Mouse (Mus musculus) cerebellum, adult 11-12 months (tissue): ENCODE measurements around the gene Lrrc8d.

Experiments used
- DNase-seq: peaks from one replicate; pipeline ENCODE4 v3.0.0; 2022

Gene Lrrc8d

DNA sequence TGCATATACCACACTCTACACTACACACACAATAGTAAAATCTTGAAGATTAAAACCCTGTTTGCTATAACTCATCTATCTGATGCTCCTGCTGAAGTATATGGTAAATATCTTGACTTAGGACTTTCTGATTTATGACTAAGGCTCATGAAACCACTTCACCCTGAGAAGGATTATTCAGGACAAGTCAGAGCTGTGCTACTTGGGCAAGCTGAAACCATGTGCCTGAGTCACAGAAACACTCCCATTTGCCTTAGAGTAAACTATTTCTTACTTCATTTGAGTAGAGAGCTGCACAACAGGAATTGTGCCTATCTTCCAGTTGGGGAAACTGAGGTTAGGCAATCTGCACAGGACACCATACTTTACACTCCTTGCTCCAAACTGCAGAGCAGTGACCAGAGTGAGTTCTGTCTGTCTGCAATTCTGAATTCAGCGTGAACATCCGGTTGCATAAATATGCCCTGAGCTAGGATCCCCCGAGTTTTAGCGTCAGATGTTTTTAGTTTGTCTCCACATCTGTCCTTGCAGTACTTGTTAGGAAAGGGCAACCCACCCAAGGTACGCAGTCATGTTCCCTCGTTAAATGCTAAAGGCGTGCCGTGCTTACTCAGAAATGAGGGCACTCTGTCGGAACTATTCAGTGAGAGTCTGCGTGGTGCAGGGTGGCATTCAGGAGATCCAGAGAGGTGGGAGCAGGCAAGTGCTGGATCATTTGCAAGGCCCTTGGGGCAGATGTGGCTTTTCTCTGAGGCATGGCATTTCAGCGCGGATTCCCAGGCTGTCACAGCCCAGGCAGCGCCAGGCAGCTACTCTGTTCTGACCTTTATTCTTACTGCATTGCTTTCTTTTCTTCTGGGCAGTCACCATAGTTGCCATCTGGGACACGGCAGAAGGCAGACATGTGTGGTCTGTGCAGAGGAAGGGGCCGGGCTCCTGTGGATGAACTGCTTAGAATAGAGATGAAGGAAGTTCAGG is 123.0 kb downstream of the Lrrc8d start:
- no peak for DNase-seq

DNA sequence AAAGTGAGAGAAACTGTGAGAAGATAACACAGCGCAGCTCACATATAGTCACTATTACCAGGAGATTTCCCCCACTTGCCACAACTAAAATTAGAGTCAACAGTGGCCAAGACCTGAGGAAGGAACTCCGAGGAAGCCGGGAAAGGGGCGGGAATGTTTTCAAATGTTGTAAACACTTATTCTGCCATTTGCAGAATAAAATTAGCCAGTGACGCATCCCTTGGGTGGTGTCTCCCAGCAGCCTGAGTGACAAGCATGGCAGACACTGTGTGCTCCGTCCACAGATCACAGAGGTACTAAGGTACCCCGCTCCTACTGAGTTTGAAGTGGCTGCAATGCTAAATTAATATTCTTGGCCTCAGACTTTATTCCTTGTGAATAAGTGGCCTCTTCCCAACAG is 124.5 kb downstream of the Lrrc8d start:
- DNase-seq, result no peak

DNA sequence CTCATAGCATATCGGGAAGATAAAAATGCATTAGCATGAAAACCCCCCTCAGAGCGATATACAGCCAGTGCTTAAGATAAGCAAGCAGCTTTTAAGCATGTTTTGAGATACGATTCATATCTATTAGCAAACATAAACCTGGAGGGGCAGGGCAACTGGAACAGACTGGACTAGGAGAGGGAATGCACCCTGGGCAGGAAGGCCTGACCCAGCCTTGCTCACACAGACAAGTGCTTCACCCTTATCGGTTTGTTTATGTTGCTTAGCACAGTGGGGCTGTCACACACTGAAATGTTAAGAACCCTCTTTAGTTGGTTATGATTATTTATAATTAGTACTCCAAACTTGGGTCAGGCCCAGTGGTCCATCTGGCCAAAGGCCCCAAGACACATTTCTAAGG is 125.1 kb downstream of the Lrrc8d start:
- DNase-seq, result no peak

DNA sequence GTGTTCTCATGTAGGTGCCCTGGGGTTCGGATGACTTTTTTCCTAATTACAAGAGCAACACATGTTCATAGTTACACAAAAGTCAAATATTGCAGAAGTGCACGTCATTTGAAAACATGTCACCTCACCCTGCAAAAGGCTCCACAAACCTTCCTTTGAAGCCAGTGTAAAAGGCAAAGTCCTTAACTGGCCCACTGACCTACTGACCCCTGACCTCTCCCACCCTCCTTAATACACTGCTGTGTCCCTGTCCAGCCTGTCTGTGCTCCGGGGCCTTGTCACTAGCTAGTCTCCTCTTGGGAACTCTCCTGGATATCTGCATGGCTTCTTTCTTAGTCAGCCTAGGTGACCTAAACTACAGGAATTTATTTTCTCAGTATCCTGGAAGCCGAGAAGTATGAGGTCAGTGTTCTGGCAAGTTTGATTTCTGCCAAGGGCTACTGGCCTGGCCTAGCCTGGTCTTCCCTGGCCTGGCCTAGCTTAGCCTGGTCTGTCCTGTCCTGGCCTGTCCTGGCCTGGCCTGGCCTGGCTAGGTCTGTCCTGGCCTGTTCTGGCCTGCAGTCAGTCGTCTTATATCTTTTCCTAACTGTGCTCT is 127.2 kb downstream of the Lrrc8d start:
- no peak for DNase-seq

DNA sequence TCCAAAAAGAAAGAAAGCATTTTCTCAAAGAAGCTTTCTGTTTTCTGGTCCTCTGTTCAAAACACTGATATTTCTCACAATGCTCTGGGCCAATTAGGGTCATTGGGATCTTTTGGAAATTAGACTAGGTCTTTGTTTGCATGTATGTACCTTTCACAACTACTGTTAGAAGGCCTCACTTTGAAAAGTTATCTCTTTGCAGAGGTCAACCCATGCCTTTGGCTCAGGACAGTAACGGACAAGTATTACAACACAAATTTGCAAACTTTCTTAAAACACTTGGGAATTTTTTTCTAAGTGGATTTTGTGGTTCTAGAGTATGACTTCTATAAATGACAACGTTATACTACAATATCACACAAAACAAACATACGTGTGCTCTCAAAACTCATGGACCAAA is 128.3 kb downstream of the Lrrc8d start:
- no peak for DNase-seq

DNA sequence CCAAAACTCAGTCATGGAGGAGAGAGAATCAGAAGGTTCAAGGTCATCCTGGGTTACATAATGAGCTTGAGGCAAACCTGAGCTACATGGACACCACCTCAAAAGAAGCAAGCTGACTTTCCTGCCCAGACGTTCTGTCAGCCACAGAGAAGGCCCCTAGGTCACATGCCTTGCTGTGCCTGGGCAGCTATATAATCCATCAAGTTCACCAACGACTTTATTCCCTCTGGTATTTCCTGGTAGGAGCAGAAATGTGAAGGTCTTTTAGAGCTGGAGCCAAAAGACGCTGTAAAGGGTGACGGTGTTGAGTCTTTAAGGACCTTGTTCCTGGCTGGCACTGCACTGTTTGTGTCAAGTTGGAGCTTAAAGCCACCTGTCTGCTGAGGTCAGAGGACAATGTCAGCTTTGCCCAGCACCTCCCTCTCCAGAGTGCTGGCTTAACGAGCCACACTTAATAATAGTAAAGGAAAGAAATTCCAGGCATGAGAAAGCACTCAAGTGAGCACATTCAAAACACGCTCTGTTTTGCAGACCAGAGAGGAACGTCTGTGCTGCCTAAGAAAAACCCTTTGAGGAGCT is 129.3 kb downstream of the Lrrc8d start:
- no peak for DNase-seq

DNA sequence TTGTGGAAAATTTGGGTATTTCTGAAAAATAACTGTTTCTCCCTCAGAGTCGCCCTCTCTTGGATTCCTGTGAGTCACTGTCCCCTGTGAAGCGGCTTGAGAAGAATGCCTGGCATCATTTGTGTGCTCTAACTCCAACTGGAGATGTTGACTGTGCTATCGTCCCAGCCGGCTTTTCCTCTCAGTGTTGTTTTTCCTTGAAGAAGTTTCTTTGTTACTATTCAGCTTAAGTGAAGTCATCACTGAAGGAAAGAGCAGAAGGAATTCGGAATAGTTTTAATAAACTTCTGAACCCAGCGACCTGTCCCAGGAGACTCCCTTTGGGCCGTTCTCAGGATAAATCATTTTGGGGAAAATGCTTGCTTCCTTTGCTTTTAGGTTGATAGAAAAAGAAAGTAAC is 132.4 kb downstream of the Lrrc8d start:
- no peak for DNase-seq

DNA sequence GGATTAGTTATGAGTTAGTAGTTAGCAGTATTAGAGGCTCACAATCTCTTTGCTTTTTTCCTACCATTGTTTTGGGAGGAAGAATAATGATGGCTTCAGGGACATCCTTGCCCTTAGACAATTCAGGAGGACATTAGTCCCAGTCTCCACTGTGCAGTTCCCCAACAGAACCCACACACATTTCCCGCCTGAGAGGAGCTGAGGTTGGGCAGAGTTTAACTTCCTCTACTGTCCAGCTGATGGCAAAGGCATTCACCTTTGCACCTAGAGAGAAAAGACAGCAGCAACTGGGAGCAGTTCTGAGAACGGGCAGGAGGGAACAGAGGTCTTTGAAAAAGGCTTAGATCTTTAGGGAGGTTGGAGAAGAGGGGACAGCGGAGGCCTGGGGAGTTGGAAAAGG is 134.2 kb downstream of the Lrrc8d start:
- no peak for DNase-seq

DNA sequence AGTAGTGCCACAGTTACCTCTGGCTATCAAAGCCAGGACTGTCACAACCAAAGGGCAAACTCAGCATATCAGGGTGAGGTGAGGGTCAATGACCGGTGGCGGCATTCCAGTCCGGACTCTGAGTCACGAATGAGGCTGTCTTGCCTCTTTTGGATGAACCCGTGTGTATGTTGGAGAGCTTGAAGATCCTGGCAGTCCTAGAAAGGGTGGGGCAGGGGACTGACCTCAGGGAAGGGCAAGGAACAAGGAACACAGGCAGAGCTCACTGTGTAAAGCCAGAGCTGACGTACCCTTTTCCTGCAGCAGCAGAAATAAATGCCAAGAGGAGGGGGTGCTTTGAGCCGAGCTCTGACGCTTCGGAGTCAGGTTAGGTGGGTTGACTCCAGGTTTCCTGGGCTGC is 136.2 kb downstream of the Lrrc8d start:
- no peak for DNase-seq

DNA sequence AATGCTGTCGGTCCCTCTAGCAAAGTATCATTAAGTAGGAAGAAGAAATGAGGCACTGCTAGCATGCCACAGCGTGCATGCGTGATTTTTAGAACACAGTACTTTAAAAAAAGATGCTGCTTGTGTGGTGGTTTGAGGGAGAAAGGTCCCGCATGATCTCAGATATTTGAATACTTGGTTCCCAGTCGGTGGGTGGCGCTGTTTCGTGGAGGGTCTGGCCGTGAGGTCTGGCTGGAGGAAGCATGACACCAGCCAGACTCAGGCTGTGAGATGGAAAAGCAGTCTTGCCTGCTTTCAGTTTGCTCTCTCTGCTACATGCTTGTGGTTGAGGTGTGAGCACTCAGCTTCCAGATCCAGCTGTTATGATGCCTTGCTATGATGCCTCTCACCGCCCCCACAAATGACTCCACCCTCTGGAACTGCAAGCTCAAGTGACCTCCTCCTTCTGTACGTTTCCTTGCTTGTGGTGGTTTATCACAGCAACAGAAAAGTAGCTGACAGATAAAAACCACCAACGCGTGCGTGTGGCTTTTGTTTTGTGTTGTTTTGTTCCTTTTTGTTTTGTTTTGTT is 140.1 kb downstream of the Lrrc8d start:
- DNase-seq, result no peak

DNA sequence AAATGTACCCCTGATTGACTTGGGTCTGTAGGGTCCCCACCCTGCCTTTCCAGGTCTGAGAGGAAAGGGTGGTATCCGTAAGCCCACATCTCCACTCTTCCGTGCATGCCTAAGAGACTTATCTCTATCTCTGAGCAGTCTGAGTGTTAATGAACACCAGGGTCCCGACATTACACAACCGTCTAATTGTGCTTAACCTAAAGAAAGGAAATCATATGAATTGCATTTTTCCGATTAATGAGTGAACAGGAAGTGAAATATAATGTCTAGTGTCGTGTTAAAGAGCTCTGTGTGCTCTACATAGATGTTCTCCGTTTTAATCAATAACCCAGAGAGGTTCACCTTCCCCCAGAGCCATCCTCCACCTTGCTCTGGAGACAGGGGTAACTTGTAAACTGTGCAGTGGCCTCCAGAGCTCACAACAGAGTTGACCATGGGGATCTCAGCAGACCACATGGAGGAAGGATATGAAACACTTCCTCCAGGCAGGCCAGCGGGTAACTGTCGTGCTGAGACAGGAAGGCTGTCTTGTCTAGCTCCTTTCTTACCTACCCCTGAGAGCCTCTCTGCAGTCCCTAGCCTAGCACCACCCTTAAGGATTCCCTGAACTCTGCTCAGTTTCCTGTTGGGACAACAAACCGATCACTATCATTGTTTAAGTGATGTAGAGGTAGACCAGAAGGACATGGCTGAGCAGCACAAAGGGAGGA is 144.4 kb downstream of the Lrrc8d start:
- no peak for DNase-seq

DNA sequence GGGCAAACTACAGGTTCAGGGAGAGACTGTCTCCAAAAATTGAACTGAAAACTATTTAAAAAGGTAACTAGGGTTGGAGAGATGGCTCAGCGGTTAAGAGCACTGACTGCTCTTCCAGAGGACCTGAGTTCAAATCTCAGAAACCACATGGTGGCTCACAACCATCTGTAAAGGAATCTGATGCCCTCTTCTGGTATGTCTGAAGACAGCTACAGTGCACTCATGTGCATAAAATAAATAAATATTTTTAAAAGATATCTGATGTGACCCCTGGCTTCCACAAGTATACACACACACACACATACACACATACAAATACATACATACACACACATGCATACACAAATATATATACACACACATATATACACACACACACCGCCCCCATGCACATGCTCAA is 145.3 kb downstream of the Lrrc8d start:
- no peak for DNase-seq

DNA sequence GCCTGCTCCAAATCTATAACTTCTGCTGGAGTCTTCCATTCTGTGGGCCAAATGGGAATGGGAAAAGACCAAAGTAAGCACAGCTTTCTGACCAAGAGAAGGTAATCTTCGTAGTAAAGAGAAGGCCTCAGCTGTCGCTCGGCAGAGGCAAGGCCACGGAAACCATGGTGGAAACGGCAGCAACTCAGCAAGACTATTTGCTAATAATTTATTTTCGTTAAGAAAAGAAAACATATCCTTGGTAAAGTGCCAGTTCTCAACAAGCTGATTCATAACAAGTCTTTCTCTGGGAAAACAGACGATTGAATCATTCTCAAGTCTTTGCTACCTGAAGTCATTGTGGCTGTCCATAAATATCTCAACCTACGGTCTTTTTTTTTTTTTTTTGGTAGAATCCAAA is 148.0 kb downstream of the Lrrc8d start:
- no peak for DNase-seq

DNA sequence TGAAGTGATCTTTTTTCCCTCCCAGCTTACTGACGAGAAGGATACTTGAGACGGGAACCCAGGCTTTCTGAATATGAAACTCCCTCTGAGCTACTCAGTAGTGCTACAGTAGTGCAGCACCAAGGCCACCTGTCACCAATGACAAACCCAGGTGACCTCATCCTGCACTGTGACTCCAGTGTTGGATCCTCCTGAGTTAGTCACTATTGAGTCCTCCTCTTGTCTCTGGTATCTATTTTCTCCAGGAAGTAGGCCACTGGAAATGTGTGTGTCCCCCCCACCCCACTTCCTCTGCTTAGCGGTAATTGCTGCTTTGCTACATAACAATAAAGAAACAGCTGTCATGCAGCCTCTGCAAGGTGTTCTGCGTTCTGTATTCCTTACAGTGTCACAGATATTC is 149.5 kb downstream of the Lrrc8d start:
- DNase-seq, result no peak

DNA sequence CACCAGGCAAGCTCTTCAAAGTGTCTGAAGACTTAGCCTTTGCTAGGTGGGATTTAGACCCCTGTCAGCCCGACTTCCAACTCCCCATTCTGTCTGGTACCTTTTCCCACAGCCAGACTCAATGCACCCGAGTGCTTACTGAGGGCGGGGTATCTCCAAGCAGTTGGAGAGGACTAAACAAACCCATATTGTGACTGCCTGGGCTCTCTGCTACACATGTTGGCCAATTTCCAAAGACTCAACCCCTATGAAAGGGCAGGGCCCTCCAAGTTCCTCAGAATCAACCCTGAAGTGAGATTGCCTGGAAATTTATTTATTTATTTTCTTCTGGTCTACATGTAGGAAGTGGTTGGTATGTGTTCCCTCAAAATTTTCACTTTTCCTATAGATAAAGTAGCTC is 149.9 kb downstream of the Lrrc8d start:
- DNase-seq, result no peak

DNA sequence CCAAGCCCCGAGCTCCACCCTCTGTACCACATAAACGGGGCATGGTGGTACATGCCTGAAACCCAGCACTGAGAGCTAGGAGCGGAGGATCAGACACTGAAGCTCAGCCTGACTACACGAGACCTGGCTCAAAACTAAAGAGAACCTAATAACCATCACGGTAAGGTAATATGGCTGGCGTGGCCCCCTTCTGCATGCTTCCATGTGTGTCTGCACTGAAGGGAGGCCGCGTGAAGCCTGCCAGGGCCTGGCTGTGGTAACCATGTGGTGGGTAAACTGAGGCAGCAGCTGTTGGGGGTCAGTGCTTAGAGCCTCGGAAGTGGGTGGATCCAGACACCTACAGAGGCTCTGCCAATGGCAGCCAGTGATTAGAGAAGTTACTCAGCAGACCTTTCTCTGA is 153.5 kb downstream of the Lrrc8d start:
- DNase-seq, result no peak

DNA sequence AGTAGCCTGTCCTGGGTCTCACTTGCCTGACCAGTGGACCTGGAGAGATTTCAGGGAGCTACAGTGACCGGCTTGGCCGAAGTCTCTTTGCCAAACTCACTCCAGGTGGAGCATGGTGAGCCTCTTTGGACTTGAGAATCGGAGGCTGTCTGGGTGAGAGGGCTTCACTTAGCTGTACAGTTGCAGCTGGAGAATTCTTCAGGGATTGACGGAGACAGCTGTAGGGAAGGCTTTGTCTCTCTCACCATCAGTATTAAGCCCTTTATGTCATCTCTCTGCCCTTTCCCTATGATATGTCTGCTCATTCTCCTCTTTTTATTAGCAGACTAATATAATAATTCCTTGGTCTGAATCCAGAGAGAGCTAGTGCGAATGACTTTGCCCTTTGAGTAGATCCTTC is 157.7 kb downstream of the Lrrc8d start:
- DNase-seq, result no peak

DNA sequence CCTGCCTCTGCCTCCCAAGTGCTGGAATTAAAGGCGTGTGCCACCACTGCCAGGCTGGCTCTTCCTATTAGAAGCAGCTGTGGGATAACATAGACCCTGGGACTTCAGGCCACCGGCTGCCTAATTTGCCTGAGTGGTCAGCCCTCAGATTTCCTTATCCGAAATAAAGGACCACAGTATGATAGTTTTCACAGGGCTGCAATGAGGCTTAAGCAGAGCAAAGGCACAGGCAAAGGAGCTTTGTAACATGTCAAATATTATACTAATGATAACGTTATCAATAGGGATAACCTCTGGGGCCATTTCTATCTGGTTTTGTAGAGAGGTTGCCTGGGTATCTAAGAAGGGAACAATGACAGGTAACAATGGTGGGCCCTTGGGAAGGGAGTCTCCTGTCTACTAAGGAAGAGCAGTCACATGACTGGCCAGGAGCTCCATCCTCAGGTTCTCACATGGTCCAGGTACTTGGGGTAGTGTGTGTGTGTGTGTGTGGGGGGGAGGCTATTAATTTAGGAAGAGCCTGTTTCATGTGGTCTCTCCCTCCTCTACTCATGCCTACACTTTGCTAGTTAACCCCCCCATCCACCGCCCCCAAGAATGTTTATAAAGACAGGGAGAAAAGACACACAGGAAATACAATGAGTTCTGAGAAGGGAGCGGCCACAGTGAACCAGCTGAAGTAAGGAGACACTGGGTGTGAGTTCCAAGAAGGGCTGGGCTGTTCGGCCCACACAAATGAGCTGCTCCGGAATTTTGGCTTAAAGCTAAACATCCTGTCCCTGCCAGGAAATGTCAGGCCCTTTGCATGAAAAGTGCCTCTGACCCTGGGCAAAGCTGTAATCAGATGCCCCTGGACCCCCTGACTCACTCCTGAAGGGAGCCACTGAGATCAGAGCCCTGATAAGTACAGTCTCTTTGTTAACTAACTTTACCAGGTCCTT is 159.3 kb downstream of the Lrrc8d start:
- DNase-seq, result no peak

DNA sequence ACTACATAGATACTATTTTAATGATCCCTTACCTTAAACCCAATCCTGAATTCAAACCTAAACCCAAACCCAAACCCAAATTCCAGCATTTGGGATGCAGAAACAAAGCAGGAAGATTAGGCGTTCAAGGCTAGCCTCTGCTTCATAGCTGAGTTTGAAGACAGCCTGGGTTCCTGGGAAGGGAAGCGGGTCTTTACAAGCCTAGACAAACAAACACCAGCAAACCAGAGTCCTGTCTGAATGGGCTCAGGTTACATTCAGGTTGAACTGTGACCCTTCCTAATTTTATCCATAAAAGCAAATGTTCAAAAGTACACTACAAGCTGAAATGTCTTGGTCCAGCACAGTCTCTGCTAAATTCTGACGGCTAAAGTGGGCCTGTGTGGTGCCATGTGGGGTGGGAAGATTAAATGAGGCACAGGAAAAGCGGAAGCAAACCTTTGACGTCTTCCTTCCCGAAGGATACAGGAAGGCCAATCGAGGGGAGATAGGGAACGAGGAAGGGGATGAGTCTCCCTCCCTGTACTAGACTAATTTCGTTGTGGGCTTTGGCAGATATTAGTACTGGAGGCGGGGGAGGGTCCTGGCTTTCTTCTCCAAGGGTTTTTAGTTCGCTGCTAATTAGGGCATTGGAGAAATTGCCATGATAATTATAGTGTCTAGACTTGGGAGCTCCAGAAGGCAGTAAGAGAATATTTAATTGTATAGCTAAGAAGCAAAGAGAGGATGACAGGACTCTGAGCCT is 160.1 kb downstream of the Lrrc8d start:
- DNase-seq, result no peak

DNA sequence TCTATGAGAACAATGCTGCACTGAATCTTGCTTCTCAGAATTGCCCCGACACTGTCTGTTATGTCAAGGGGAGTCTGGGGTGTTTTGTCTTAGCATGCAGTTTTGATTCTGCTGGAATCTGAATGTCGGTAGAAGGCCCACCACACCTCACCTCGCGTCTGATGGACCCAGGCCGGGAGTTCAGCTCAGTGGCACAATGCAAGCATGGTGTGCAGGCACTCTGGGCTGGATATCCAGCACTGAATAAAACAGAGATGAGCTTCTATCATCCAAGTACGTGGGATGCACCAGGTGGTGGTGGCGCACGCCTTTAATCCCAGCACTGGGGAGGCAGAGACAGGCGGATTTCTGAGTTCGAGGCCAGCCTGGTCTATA is 160.7 kb downstream of the Lrrc8d start:
- DNase-seq, result no peak

DNA sequence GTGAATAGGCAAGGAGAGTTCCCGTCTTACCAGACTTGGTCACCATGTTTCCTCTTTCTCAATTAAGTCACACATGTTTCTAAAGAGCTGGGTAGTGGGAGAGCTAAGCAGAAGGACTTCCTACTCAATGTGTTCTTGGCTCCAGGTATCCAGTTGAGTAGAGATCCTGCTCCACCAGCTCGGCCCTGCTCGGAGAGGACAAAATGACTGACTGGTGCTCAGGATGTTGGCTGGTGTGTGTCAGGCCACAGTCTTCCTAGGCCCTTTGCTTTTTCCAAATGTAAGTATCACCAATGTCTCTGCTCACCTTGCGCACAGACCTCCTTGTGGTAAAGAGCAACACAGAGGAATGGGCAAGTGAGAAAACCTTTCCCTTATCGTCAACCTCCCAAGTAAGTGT is 161.8 kb downstream of the Lrrc8d start:
- no peak for DNase-seq
